Mouse (Mus musculus) kidney, adult 9 months (tissue): ENCODE data around the gene Psmd2.

ENCODE experiments used
- DNase-seq: peaks from one replicate; pipeline ENCODE4 v3.0.0; 2022

The Psmd2 gene

DNA sequence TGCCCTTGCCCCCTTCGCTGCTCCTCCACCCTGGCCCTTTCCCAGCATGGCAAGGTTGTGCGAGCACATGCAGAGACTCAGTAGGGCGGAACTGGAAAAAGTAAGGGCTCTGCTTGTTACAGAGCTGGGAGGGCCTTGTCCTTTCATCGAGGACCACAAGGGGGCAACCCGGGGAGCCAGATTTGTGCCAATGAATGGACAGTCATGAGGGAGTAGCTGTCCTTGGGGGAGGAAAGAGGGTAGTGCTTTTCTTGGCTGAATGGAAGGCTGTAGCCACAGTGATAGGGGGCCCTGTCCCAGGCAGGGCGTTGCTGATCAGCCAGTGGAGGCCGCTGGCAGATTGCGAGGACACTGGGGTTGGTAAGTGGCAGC, 51.1 kb downstream of the Psmd2 start:
- DNase-seq, result peak; percentile 80

DNA sequence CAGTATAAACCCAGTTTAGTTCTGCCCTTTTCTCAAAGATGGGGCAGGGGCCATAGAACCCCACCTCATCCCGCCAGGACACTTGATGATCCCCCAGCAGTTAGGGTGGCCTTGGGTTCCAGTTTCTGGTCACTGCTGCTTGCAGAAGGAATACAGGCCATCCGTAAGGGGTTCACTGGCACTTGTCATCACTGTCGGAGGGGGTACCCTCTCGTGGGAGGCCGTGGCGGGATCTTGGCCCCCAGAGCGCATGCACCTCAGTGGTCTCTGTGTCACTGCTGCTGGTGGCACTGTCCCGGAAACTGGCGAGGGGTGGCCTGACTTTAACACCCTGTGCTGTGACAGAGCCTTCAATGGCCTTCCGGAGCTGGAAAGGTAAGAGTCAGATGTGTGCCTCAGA, 51.6 kb downstream of the Psmd2 start:
- DNase-seq, result no peak

DNA sequence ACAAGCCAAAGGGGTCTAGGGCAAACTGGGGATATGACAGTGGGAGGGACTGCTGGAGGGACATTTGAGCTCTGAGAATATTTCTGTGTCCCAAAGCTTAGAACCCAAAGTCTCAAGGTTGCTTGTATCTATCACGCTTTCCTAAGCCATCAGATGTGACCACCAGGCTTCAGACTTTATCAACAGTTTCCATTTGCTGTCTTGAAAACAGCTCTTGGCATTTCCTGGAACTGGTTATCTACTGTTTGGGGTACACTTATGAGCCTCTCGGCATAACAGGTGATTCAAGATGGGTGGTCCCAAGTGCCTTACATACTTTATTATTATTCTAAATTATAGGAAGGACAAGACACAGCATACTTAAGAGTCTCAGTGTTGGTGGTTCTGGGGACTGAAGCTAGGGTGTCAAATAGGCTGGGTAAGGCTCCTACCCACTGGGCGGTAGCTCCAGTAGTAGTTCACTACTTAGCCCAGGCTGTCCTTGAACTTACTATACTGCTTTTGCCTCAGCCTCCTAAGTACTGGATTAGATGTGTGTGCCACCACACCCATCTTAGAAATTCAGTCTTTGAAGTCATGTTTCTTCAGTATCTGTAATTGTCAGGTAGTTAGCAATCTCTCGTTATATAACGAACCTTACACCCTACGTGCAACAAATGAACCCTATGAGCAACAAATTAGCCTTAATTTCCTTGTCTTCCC, 52.4 kb downstream of the Psmd2 start:
- DNase-seq, result no peak

DNA sequence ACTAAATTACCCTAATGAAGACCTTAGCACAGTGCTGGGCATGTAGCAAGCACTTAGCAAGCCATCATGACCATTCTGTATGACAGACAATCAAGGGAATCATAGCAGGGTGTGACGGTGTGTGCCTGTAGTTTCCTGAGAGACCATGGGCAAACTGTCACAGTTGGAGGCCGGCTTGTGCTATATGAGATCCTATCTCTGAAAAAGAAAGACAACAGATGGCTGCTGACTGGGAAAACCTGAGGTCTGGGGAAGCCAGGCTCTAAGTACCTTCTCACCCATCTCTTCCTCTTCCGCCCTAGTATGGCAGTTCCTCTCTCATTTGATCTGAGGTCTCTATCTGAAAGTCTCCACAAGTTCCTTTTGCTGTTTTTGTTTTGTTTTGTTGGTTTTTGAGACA, 54.3 kb downstream of the Psmd2 start:
- no peak for DNase-seq

DNA sequence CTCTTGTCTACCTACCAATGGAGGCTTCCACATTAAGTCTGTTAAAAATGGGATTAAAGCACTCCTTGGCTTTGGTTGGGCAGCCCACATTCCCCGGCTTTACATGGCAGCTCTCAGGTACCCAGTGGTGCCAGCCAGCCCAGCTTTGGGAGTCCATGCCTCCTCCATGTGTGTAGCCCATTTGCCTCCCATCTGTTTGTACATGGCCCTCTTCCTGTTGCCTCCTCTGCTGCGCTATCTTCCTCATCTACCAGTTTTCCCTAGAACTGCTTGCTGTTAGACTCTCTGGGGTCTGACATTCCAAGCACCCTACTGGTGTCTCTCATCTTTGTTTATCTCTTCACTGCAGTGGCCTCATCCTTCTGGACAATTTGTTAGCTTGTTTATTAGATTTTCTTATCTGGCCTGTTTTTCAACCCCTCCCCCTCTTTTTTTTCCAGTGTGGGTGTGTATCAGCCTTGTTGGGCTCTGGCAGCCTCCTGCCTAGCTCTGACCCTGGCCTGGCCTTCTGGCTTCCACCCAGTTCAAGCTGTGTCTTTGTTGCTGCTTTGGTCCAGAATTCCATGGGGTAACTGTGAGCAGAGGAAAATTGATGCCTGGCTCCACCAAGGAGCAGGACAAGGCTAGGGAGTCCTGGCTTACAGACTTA, 55.1 kb downstream of the Psmd2 start:
- no peak for DNase-seq

DNA sequence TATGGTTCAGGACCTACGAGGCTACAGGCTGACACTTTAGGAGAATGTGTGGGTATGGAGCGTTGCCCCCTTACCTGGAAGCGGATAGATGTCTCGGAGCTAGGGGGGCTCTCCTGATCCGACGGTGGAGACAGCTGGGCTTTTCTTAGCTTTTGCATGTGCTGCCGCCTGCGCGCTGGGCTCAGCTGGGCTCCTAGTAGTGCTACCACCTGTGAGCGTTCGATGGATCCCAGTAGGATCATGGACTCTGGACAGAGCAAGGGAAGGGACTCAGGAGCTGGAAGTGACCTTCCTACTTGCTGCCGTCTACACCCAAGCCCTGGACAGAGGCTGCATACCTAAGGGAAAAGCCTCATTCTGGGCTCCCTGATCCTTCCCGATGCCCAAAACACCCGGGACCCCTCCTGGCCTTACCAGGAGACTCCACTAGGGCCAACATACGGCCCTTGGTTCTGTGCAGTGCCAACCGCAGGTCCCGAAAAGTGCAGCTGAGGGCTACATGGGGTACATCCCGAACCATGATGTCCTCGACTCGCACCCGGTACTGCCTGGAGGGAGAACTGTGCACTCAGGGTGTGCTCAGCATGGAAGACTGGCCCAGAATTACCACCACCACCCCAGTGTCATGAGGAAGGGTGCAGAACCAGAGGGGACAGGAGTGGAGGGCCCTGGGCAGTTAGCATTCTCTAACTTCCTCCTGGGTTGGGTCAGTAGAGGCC, 56.9 kb downstream of the Psmd2 start:
- no peak for DNase-seq

DNA sequence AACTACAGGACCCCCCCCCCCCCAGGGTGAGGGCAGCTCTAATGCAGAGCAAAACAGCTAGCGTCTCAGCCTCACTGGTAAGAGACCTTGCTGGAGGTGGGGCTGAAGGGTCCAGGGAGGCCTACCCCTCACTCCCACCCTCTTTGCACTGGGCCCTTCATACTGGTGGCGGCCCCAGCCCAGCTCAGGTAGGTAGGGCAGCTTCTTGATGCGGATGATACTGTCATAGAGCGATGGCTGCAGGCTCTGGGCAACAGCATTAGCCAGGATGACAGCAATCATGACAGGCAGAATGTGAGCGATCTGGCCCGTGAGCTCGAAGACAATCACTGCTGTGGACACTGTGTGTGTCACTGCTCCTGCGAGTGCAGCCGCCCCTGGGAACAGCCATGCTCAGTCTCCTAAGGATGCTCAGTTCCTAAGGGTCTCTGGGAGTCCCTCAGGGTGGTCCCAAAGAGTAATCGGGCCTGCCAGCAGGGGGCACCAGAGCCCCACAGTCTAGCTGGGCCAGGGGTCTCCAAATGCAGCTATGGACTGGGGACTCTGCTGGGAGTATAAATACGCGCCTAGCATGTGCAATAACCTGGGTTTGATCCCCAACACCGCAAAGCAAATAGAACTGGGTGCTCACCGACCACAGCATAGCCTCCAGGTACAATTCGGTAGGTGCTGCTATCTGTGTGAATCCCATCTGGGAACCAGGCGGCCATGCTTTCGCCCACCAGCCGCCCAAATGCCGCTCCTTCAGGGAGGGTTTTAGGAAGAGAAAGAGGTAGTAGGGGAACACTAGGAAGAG, 57.7 kb downstream of the Psmd2 start:
- DNase-seq, result no peak

DNA sequence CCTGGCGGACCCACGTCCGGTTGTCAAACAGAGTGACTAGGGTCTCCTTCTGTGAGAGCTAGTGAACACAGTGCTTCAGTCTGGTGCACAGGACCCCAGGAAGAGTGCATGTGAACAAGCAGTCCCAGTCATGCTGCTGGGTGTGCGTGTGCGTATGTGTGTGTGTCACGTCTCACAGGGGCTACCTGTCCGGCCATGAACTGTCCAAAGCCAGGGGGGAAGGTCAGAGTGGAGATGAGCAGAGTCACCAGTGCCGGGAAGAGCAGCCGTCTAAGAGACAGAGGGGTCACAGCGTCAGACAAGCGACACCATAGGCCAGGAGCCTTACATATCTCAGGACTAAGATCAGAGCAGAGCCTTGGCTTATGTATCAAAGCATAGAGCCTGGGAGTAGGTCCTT, 58.9 kb downstream of the Psmd2 start:
- DNase-seq, result no peak

DNA sequence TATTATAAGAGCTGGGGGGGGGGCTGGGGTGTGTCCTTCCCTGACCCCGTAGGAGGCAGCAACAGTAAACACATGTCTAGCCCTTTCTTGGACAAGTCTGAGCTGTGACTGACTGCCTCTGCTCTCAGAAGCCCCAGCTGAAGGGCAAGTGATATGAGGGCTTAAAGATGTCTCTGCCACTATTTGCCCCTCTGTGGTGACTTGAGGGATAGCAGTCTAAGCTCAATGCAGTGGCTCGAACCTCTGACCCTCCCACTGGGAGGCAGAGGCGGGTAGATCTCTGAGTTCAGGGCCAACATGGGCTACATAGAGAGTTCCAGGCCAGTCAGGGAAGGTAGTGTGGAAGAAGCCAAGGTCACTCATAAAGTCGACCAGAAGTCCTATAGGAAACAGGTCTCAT, 59.4 kb downstream of the Psmd2 start:
- DNase-seq, result no peak

DNA sequence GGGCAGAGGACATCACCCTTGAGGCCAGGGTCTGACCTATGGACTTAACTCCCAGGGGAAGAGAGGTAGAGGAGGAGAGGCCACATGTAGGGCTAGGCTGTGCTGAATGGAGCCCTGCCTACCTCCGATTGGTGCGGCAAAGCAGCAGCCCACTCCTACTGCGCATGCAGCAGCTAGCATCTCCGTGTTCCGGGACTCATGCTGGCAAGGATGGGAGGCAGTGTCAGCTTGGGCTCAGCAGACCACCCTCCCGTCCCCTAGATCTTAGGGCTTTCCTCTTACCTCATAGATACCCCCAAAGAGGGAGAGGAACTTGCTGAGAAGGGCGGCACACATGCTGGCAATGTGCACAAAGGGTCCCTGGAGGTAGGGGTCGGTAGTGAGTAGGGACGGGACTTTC, 60.7 kb downstream of the Psmd2 start:
- DNase-seq, result no peak

DNA sequence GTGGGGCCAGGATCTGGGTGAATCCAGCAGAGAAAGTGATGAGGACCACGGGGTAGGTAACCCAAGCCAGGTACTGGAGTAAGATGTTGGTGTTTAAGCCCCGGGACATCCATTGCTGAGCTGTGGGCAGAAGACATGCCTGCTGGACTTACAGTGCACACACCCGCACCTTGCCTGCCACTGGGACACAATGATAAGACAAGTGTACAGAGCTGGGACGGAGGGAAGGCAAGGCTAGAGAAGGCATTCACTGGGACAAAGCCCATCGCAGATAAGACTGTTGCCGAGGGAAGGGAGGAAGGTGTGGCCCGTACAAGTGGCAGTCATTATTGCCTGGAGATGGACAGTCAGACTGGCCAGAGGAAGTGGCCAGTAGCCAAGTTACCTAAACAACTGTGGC, 61.4 kb downstream of the Psmd2 start:
- no peak for DNase-seq
